Mouse (Mus musculus): Measurements from ENCODE around the gene Psmb6. TPM values are rescaled to one million over a fixed set of nuclear protein-coding genes. Genes with fewer than 3 reads are reported as not detected.
"Not testable (repeated sequence)": the region's sequence is repeated elsewhere in the genome, so short reads cannot be mapped to it uniquely, and the experiment has no call there.

The Psmb6 gene
- polyA plus RNA-seq, 1 experiment from 2014 or later, result 703 TPM

- DNase-seq (ENCODE audit: low spot score), result peak; percentile 95
- no peak for TF ChIP-seq CTCF (IDR thresholded peaks at IDR 0.05; ENCODE audit: low read depth)
- H3K4me3 ChIP-seq (replicated peaks; ENCODE audit: low read depth, low read length), result peak within 1 kb of the TSS; percentile 96
- under 1% methylated on average over 43 of the region's 57 CpGs for WGBS
- peak within 1 kb of the TSS; percentile 94 for H3K27ac ChIP-seq
- no peaks in the 10 kb centered on the region for H3K9me3 ChIP-seq (replicated peaks; ENCODE audit: low read length)
- peak within 1 kb of the TSS; percentile 88 for H3K9ac ChIP-seq (ENCODE audit: low read depth, low read length)
- peak; percentile 90 for ATAC-seq (replicated peaks; ENCODE audit: low FRiP score, low read depth)
- H3K36me3 ChIP-seq (ENCODE audit: insufficient read depth, low read length), result no peaks in the 10 kb centered on the region
- no peaks in the 10 kb centered on the region for H3K27me3 ChIP-seq (ENCODE audit: insufficient read depth, low read length)
- peaks cover 17% of the 10 kb centered on the region; the same call in 1 of the 2 replicates for H3K4me1 ChIP-seq (replicated peaks; ENCODE audit: insufficient read depth, low read length)
- peak within 1 kb of the TSS; percentile 96 for H3K4me2 ChIP-seq (ENCODE audit: low read length)
Observed at GRCm38 (mm10) chr11:70562287-70562994, 37.3 kb downstream of the Psmb6 start, which contains the start of gene Mink1. Gene Mink1 (plus strand): TSS chr11:70562881.

- Histone ChIP-seq H3K36me3 (ENCODE audit: insufficient read depth, low read length) (no peaks in the 10 kb centered on the region), H3K4me2 (ENCODE audit: low read length) (peak overlapping the region; percentile 96), H3K9ac (ENCODE audit: low read depth, low read length) (peak overlapping the region; percentile 88), H3K4me1 (replicated peaks; ENCODE audit: insufficient read depth, low read length) (peaks cover 17% of the 10 kb centered on the region; the same call in 1 of the 2 replicates), H3K4me3 (replicated peaks; ENCODE audit: low read depth, low read length) (peak overlapping the region; percentile 96), H3K27ac (peak overlapping the region; percentile 94), H3K27me3 (ENCODE audit: insufficient read depth, low read length) (no peaks in the 10 kb centered on the region), H3K9me3 (replicated peaks; ENCODE audit: low read length) (no peaks in the 10 kb centered on the region)
- WGBS, result 0% methylated on average over 28 of the region's 31 CpGs
- DNase-seq (ENCODE audit: low spot score) (no peak), ATAC-seq (replicated peaks; ENCODE audit: low FRiP score, low read depth) (no peak; the same call in none of the 2 replicates)
- no peak for TF ChIP-seq CTCF (IDR thresholded peaks at IDR 0.05; ENCODE audit: low read depth)
Observed at GRCm38 (mm10) chr11:70562995-70563469, 37.9 kb downstream of the Psmb6 start.

GRCm38 (mm10) chr11:70563470-70564275, 38.5 kb downstream of the Psmb6 start:
- TF ChIP-seq CTCF (IDR thresholded peaks at IDR 0.05; ENCODE audit: low read depth), result no peak; the same call in 1 of the 2 replicates
- peak overlapping the region; percentile 96 for H3K4me2 ChIP-seq (ENCODE audit: low read length)
- under 1% methylated on average over 25 of the region's 25 CpGs for WGBS
- H3K9me3 ChIP-seq (replicated peaks; ENCODE audit: low read length), result no peaks in the 10 kb centered on the region
- no peaks in the 10 kb centered on the region for H3K27me3 ChIP-seq (ENCODE audit: insufficient read depth, low read length)
- ATAC-seq (replicated peaks; ENCODE audit: low FRiP score, low read depth), result no peak; the same call in 1 of the 2 replicates
- H3K4me1 ChIP-seq (replicated peaks; ENCODE audit: insufficient read depth, low read length), result peaks cover 17% of the 10 kb centered on the region; the same call in 1 of the 2 replicates
- peak overlapping the region; percentile 94 for H3K27ac ChIP-seq
- H3K36me3 ChIP-seq (ENCODE audit: insufficient read depth, low read length), result no peaks in the 10 kb centered on the region
- H3K9ac ChIP-seq (ENCODE audit: low read depth, low read length), result peak overlapping the region; percentile 88
- peak; percentile 80 for DNase-seq (ENCODE audit: low spot score)
- H3K4me3 ChIP-seq (replicated peaks; ENCODE audit: low read depth, low read length), result peak overlapping the region; percentile 96

DNA sequence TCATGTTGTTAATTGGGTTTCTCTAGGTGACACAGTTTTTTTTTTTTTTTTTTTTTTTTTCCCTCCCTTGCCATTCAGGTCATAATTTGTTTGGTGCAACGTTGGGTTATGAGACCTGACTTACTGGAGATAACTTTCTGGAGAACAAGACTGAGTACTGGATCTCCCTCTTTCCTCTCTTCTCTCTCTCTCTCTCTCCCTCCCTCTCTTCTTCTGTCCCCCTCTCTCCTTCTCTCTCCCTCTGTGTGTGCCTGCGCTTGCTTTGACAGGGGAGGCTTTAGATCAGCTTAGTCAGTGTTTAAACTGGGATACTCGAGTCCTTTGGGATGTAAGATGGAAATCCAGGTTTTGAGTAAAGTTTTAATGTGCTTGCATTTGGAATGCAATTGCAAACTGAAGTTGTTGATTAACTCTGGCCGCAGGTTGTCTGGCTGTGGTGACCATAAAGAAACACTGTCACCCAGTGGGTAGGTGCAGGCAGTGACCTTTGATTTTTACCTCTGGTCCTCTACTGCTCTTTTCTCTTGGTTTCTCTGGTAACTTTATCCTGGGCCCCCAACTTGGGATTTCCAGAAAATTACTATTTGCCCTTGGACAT, 39.2 kb downstream of the Psmb6 start:
- DNase-seq (ENCODE audit: low spot score) (no peak), ATAC-seq (replicated peaks; ENCODE audit: low FRiP score, low read depth) (no peak)
- 15% methylated on average over 4 of the region's 4 CpGs for WGBS
- Histone ChIP-seq H3K4me2 (ENCODE audit: low read length) (peak overlapping the region; percentile 96), H3K27me3 (ENCODE audit: insufficient read depth, low read length) (no peaks in the 10 kb centered on the region), H3K4me1 (replicated peaks; ENCODE audit: insufficient read depth, low read length) (peaks cover 17% of the 10 kb centered on the region; the same call in 1 of the 2 replicates), H3K36me3 (ENCODE audit: insufficient read depth, low read length) (no peaks in the 10 kb centered on the region), H3K4me3 (replicated peaks; ENCODE audit: low read depth, low read length) (peak overlapping the region; percentile 96), H3K9ac (ENCODE audit: low read depth, low read length) (peak overlapping the region; percentile 88; the same call in 1 of the 2 replicates), H3K27ac (peak overlapping the region; percentile 94), H3K9me3 (replicated peaks; ENCODE audit: low read length) (no peaks in the 10 kb centered on the region)
- peak; percentile 22; the same call in 1 of the 2 replicates for TF ChIP-seq CTCF (IDR thresholded peaks at IDR 0.05; ENCODE audit: low read depth)

DNA sequence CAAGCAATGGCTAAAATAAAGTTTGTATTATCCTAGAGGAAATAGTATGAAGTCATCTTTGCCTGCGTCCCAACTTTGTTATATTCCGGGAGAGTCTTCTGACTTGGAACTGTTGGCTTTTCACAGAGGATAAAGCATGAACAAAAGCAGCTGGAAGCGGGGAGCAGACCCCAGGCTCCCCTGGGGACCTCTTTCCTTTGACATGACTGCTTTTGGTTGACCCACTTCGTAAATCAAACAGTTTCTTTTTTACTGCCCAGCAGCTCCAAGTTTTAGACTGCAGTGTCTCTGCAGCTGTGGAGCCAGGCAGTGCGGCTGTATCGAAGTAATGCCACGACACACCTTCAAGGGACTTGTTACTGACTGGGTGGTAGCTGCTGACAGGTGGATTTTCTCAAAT, 41.4 kb downstream of the Psmb6 start:
- H3K4me3 ChIP-seq (replicated peaks; ENCODE audit: low read depth, low read length), result no peak overlapping the region
- H3K9me3 ChIP-seq (replicated peaks; ENCODE audit: low read length), result no peaks in the 10 kb centered on the region
- no peaks in the 10 kb centered on the region for H3K27me3 ChIP-seq (ENCODE audit: insufficient read depth, low read length)
- TF ChIP-seq CTCF (IDR thresholded peaks at IDR 0.05; ENCODE audit: low read depth), result no peak
- DNase-seq (ENCODE audit: low spot score) (no peak), ATAC-seq (replicated peaks; ENCODE audit: low FRiP score, low read depth) (no peak)
- no peak overlapping the region for H3K4me2 ChIP-seq (ENCODE audit: low read length)
- H3K36me3 ChIP-seq (ENCODE audit: insufficient read depth, low read length), result no peaks in the 10 kb centered on the region
- no peak overlapping the region for H3K9ac ChIP-seq (ENCODE audit: low read depth, low read length)
- 37% methylated on average over 7 of the region's 7 CpGs for WGBS
- peaks cover 17% of the 10 kb centered on the region; the same call in 1 of the 2 replicates for H3K4me1 ChIP-seq (replicated peaks; ENCODE audit: insufficient read depth, low read length)
- no peak overlapping the region for H3K27ac ChIP-seq

DNA sequence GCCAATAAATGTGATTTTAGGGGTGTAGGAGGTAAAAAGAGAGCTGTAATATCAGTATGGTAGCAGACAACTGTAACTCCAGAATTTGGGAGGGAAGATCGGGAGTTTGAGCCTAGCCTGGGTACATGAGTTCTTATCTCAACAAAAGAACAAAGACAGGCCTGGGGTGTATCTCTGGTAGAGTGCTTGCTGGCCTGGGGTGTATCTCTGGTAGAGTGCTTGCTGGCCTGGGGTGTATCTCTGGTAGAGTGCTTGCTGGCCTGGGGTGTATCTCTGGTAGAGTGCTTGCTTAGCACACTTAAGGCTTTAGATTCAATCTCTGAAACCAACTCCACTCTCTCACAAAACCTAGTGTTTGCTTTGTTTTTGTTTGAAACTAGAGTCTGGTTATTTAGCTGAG, 45.4 kb downstream of the Psmb6 start:
- H3K9me3 ChIP-seq (replicated peaks; ENCODE audit: low read length); ATAC-seq (replicated peaks; ENCODE audit: low FRiP score, low read depth); H3K27ac ChIP-seq; H3K4me3 ChIP-seq (replicated peaks; ENCODE audit: low read depth, low read length); H3K36me3 ChIP-seq (ENCODE audit: insufficient read depth, low read length); DNase-seq (ENCODE audit: low spot score); H3K27me3 ChIP-seq (ENCODE audit: insufficient read depth, low read length); H3K4me2 ChIP-seq (ENCODE audit: low read length); H3K9ac ChIP-seq (ENCODE audit: low read depth, low read length): not testable (repeated sequence)
- WGBS, result 91% methylated on average over 1 of the region's 1 CpGs
- H3K4me1 ChIP-seq (replicated peaks; ENCODE audit: insufficient read depth, low read length), result peaks cover 20% of the 10 kb centered on the region

Measured in kidney, postnatal 0 days (tissue).